Mouse (Mus musculus) retina, embryonic 14.5 days (tissue): Measurements from ENCODE around the gene Ppp1r12a.

Experiments
- DNase-seq: peaks from one replicate; pipeline ENCODE4 v3.0.0-alpha.2; 2015; ENCODE audit warnings: low spot score

Ppp1r12a gene

DNA sequence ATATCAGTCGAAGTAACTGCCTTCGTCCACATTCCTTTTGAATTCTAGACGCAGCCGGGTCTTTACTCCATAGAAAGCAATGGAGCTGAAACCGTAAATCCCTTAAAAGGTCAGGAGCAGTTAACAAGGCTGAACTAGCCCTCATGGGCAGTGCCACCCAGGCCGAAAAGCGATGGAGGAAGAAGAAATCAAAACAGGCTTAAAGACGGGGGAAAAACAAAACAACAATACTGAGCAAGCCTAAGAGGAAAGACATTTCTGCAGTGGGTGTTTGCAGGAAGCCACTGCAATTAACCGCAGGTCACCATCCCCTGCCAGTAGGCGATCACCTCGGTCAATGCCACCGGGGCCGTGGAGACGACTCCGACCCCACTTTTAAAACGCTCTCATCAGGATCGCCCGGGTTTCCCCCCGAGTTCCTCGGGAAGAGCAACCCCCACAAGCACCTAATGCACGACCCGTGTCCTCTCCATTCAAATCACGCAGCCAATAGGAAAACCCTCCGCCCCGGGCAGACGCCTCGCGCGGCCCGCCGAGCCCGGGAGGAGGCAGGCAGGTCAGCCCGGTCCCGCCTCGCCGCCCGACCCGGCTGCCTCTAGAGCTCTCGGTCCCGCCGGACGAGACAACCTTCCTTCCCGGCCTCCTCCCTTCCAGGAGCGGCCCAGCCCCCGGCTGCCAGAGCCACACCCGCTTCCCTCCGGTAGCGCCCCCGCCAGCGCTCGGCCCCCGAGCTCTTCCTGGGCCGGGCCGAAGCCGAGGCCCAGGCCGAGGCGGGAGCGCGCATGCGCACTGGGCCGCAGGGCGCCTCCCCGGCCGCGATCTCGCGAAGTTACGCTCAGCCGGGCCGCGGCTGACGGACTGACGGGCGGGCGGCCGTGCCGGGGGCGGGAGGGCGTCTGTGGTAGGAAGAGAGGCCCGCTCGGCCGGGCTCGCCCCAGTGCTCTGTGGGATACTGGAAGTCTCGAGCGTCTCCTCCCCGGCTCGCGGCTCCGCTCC lies at the start of gene Ppp1r12a:
TSS of gene Ppp1r12a (plus strand) at position 933 of the 996 bp plus-strand sequence.
- DNase-seq, result peak; percentile 95

DNA sequence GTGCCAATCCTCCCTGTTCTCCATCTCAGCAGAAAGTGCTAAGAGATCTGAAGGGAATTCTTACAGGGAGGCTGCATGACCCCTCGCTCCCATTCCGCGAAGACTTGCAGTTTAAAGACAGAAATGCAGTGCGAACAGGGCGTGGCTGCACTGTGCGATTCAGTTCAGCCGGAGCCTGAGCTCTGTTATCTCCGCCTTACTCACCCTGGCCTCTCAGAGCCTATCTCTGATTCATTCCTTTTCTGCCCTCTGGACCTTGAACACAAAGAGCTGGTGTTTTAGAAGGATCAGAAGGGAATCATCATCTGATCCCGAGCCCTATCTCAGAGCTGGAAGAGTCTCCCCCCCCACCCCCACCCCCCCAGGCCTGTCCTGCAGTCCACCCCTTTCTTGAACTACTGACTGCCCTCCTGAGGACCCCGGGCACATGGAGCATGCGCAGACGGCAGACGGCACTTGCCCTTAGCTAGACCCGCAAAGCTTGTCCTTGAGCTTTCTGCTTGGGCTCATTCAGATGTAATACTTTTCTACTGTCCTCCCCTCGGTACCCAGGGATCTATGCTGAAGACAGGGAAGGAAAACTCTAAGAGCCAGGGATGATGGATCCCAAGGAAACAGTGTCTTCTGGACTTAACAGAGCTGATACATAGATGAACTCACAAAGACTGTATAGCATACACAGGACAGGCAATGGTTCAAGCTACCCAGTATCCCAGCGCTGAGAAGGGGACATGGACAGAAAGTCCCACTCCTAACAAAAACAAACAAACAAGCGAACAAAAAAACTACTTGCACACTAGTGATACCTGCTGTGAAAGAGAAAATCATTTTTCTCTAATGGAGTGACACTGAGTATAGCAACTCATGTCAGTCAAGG lies 48.4 kb upstream of the Ppp1r12a start:
- DNase-seq, result peak; percentile 8

DNA sequence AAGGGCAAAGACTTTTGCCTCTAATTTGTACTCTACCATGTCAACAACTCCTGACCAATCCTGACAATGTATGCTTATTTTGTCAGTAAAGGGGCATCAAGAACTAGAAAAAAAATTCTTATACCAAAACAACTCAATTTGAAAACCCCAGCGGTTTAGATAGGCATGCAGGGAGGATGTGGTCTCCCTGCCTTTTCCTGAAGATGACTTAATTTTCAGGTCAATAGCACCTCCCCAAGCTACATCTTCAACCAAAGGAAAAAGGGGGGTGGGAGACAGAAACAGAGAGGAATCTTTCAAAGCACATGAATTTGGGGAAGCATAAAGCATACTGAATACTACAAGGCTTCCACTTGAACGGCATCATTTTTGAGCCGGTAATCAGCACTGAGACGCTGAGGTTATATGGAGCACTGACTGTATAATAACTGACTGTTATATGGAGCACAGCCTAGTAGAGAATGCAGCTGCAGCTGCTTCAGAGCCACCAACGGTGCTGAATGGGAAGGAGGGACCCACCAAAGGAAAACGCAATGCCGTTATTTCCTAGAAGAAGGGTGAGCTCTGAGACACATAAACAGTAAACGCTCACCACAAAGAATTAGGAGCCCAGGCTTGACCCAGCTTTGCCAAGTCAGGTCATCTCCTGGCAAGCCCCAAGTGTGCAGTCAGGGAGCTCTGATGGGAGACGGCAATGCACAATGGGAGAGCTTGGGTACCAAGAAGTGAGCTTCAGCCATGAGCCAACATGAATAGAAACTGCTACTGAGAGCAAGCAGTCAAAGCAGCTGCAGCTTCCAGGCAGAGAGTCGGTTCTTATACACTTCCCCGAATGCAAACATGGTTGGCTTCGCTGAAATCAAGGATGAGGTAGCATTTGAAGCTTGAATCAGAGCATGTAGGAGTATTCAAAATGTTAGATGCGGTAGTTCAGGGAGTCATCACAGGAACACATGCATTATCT lies 43.5 kb upstream of the Ppp1r12a start:
- no peak for DNase-seq

DNA sequence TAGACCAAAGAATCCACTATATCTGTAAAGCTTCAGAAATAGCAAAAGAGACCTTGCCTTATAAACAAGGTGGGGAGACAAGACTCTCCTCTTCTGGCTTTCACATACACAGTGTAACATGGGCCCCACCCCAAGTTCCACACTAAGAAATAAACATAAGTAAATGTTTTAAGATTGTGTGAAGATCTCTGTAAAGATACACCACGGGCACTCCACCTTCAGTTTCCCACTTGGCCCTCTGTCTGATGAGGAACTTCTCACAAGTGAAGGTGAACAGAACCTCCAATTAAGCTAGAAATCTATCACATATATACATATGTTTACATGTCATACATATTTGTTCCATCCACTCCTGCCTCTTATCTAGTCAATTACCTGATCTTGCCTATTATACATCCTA lies 42.6 kb upstream of the Ppp1r12a start:
- DNase-seq, result no peak

DNA sequence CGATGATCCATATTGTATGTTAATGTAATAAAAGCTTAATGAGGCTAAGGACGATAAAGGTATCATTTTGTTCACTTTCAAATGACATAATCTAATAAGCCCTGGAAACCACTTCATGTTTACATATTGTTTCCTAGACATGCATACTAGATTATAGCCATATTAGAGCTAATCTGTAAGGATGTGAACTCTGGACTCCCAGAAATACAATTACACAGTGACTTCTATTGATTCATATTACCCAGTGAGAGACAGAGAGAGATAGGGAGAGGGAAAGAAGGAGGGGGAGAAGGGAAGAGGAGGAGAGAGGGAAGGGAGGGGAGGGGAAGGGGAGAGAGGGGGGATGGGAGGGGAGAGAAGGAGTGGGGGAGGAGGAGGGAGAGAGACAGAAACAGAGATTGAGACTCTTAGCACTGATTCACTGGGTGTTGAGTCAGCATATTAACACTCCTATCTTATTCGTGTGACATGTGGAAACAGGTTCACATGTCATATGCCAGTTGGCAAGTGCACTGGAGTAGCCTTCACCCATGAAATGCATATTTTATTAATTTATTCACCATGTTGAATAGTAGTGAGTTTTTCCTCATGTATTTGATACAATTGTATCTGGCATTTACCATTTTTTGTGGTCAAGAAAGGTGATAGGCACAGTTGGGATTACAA lies 36.9 kb upstream of the Ppp1r12a start:
- no peak for DNase-seq

DNA sequence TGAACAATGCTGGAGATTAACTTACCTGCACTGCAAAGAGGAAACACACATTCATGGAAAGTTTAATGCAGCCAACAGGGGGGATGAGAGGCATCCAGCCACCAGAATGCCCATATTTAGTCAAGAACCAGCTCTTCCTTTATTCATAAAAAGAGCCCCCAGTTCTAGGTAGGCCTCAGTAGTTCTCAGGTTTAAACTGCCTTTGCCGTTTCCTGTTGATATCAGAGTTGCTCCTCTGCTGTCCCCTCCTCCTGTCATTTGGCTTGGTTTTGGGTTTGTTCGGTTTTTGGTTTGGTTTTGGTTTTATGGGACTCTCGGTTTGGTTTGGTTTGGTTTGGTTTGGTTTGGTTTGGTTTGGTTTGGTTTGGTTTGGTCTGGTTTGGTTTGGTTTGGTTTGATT lies 32.8 kb upstream of the Ppp1r12a start:
- no peak for DNase-seq

DNA sequence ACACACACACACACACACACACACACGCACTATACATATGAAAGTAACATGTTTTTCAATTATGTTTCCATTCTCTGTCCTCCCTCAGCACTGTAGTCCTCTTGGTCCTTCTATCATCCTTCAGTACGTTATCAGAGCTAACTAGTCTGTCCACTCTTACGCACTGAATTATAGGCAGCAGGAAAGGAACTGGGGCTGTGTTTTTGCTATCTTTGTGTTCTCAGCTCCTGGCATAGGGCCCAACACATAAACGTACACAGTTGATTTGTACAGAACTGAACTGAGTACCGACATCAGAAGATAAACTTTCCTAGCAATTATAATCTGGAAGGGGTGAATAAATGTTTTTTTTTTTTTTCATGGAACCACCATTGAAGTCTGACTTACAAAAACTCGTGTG lies 30.1 kb upstream of the Ppp1r12a start:
- DNase-seq, result no peak

DNA sequence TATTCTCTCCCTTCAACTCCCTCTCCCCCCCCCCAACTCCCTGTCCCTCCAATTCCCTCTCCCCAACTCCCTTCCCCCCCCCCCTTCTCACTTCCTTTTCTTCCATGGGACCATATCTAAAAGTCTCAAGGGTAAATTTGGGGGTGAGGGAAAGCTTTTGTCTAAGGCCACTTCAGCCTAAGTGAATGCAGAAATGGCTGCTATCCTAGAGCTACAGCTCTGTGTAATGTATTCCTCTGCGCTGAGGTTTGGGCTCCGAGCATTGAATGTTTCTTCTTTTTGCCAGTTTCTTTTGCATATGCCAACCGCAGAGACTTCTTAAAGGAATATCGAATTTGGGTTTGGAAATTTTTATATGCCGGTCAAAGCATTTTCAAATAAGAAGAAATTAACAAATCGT lies 28.7 kb upstream of the Ppp1r12a start:
- no peak for DNase-seq

DNA sequence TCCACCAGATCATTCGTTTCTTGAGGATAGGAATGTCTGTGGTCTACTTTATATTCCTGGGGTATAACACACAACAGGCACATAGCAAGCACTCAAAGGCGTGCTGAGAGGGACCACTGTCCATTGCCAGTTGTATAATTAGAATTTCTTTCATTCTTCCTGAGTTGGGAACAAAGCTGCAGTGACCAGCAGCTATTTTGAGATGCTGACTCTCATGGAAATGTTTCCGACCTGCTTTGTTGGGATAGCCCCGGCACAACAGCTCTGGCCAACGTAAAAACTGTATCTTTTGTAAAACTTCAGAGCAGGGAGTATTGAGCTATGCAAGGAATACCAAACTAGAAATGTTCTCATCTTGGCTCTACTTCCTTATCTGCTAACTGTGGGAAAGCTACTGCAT lies 28.2 kb upstream of the Ppp1r12a start:
- no peak for DNase-seq

DNA sequence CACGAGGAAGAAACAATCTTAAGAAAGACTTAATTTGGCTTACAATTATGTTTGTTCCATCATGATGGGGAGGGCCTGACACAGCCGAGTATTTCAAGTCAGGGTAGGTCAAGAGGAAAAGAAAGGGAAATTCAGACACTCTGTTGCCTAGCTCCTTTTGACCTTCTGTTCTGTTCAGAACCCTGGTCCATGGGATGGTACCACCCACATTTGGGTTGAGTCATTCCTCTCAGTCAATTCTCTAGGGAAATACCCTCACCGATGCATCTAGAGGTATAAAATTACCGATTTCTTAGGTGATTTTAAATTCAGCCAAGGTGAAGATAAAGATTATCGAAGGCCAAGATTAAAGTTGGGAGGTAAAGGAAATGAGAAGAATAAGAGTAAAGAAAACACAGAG lies 23.6 kb upstream of the Ppp1r12a start:
- no peak for DNase-seq

DNA sequence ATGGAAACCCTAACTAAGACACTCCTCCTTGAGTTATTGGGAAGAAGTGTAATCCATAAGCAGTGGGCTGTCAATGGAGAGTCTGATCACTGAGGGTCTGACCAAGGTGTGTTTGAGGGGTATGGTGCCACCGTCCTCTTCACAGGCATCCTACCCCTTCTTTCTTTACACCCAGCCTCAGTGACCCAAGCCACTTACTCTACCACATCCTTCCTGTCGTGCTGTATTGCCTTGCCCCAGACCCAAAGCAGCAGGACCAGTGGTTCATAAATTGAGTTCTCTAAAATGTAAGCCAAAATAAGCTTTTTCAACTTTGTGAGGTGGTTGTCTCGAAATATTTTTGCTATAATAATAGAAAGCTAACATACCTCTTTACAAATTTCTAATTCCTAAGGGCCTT lies 22.2 kb upstream of the Ppp1r12a start:
- DNase-seq, result no peak

DNA sequence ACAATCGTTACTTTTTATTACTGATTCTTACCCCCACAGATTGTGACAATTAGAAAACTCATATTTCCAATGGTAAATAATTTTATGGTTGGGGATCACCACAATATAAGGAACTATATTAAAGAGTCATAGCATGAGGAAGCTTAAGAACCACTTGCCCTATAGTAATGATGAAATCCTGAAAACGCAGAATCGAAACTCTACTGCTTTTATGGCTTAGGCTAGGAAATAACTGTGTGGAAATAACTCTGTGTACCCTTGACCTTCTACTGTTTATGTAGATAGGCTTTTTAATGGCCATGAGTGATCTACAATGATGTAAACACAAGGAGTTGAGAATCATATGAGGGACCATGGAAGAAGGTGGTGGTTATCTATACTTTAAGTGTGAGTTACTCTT lies 21.3 kb upstream of the Ppp1r12a start:
- no peak for DNase-seq

DNA sequence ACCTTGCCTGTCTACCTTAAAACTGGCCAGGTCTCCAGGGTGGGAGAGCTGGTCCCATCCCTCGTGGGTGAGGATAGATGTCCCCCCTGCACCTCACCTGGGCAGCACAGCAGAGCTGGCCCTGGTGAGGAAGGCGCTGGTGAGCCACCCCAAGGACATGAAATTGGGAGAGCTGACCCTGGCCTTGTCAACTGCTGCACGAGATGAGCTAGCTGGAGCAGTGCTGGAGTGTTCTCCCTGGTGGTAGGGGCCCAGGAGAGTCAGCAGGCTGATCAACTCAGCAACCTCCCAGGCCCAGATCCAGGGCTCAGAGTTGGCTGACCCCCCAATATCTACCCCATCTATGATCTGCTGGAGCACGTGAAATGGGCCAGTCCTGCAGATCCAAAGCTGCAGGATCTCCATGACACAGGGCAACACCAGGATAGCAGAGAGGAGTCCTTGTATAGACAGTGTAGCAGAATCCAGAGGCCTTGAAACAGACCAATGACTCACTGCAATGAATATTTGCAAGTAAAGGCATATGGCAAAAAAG lies 17.9 kb upstream of the Ppp1r12a start:
- no peak for DNase-seq

DNA sequence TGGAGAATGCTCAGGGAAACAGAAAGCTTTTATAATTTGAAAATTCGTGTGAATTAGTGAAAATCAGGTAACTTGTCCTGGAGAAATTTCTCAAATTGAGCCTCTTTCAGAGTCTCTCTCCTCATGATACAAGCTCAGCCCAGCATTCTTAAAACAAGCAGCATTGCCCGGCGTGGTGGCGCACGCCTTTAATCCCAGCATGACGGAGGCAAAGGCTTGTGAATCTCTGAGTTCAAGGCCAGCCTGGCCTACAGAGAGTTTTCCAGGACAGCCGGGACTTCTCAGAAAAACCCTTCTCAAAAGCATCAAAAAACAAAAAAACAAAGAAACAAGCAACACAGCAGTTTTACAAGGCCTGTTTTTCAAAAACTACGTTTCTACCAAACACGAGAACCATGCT lies 16.3 kb upstream of the Ppp1r12a start:
- no peak for DNase-seq

DNA sequence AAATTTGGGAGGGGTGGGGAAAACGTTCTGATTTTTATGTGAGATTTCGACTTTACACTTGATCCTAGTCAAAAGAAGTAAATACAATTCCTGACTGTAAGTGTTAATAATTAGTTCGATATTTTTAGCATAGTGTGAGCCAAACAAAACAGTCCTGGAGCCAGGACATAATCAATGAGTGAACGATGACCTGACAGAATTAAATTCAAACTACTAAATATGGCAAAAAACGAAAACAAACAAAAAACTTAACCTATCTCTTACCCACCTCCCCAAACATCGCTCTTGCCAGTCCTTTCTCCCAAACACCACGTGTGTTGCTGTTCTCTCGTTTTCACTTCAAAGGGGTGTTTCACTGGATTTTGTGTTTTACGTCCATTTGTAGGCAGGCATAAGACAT lies 15.0 kb upstream of the Ppp1r12a start:
- DNase-seq, result no peak

DNA sequence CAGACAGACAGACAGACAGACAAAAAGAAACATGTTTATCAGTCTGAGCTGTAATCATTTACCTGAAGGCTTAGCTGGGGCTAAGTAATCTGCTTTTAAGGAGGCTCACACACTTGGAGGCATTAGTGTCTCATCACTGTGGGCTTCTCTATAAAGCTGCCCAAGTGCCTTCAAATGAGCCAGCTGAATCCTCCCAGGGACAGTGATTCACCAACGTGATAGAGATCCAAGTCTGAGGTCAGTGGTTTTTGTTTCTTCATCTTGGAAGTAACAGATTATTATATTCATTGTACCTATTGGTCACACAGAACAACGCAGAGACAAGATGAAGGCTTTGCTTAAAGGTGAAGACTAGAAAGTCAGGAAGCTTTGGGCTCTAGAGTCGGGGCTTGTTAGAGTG lies 8.7 kb upstream of the Ppp1r12a start:
- no peak for DNase-seq

DNA sequence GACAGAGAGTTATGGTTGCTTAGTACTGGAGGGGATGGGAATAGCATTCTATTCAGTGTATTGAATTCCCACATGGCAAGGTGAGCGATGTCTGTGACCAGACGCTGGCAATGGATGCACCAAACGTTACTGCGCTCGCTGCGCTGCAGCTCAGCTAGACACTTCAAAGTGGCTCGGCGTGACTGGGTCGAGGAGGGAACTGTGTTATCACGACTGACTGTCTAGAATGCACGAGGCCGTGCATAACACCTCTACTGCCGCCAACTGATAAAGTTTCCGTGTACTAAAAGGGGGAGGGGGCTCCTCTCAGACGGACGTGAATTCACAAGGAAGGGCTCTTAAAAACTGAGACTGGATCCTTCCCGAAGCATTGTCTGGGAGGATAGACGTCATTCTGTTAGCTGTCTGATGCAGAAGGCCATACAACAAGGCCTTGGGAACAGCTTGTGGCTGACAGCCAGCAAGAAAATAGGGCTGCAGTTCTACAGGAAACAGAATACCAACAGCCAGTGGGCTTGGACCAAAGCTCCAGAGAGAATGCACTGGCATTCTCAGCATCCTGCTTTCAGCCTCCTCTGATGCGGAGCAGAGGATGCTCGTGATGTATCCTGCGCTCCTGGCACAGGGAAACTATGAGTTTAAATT lies 6.8 kb upstream of the Ppp1r12a start:
- no peak for DNase-seq

DNA sequence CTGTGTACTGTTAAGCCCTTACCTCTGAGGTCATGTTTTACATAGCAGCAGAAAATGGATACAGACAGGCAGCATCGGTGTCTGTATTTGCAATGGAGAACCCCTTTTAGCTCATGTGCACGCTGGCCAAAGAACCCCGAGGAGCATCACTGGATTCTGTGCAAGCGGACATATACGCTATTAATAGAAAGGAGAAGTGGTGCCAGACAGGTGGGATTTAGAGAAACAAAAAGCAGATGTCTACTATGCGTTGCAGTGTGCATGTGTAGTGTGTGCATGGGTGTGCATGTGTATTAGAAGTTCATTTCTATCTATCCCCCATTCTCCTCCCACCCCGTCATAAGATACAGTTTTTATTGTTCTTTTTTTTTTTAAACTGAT lies 6.3 kb upstream of the Ppp1r12a start:
- no peak for DNase-seq

DNA sequence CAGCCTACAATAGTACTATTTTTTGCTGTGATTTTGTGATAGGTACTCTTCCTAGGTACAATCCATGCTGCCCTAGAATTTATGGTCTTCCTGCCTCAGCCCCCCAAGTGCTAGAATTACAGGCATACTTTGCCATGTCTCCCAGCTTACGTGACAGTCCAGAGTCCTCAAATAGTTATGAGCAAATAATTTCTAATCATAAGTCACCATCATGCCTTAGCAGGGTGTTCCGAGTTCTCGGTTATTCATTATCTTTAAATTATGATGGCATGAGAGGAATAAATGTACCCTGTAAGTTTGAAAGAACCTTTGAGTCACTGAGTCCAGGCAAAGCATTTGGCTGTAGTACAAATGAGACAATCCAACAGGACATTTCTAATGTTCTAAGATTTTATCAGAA lies 5.9 kb upstream of the Ppp1r12a start:
- DNase-seq, result no peak

DNA sequence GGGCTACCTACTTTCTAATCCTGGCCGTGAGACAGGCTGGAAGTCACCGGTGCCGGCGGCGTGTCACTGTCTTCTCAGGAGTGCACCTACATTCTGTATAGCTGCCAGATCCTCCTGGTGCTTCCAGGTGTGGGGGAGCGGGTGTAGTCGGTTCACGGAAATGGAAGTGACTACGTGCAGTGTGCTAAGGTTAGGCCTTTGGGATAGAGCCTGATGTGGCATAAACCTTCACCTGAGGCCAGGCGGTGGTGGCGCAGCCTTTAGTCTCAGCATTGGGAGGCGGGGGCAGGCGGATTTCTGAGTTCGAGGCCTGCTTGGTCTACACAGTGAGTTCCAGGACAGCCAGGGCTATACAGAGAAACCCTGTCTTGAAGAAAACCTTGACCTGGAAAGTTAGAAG lies 3.0 kb upstream of the Ppp1r12a start:
- no peak for DNase-seq
